Mouse (Mus musculus) erythroblast, embryonic 14.5 days (primary cell): ENCODE data around the gene Trim54.

Source experiments
- GATA1 ChIP-seq: IDR thresholded peaks from 2 replicates; pipeline ENCODE4 v1.6.1; 2012; ENCODE audit warnings: low read length, inconsistent platforms, mixed read lengths
- TAL1 ChIP-seq: IDR thresholded peaks from 3 replicates; pipeline ENCODE4 v1.6.1; 2012; ENCODE audit warnings: low read length, inconsistent platforms, mixed read lengths

DNA sequence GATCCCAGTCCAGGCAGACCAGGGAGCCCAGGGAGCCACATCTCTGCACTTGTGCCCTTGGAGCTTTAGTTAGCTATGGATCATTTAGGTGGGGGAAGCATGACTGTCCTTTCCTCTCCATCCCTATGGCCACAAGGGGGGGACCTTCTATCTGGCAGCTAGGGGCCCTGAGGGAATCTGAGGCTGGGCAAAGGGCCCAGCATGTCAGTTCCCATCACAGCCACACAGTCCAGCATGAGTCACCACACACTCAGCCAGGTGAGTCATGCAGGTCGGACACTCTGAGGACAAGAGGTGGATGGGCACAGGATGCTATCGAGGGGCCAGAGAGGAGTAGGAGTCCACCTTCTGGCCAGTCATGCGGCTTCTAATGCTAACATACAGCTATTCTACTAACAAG, 35.2 kb downstream of the Trim54 start:
- TF ChIP-seq TAL1 (no peak), GATA1 (no peak)
